Mouse (Mus musculus) heart, postnatal 36 days (tissue): ENCODE measurements around the gene Gm2696. TPM values are rescaled to one million over a fixed set of nuclear protein-coding genes. Genes with fewer than 3 reads are reported as not detected.

ENCODE experiments used
- DNase-seq, 2 experiments: peaks; one replicate each; pipeline ENCODE4 v3.0.0; 2021 to 2022
- intact Hi-C: fragments of 180-260 bp; cut with DNase I; formaldehyde crosslinking; loops from one replicate; pipeline ENCODE4 v1.15.1; 2025
- total RNA-seq, 2 experiments: library from RNA; stranded (reverse); gene quantifications; 2 replicates each; pipeline ENCODE4 v1.2.3; 2021

The Gm2696 gene
- total RNA-seq, 2 experiments from 2014 or later, result not detected

- intact Hi-C loops, result no loop called here
- no peak for DNase-seq
Observed at GRCm38 (mm10) chr10:77846503-77846902, 32.0 kb downstream of the Gm2696 start, which contains the start of gene Gm36176. Gene Gm36176 (plus strand): TSS chr10:77846803.

- intact Hi-C loops, result no loop called here
- DNase-seq, result no peak
Observed at GRCm38 (mm10) chr10:77846961-77847360, 32.5 kb downstream of the Gm2696 start.

GRCm38 (mm10) chr10:77847538-77847937 lies 33.1 kb downstream of the Gm2696 start:
- no peak for DNase-seq
- intact Hi-C loops, result no loop called here

GRCm38 (mm10) chr10:77852559-77852958 lies 38.1 kb downstream of the Gm2696 start, which contains the start of gene Gm10318:
Gene Gm10318 (plus strand): TSS chr10:77852859.
- no peak for DNase-seq
- intact Hi-C loops, result no loop called here

- DNase-seq, result no peak
- intact Hi-C loops, result no loop called here
Observed at GRCm38 (mm10) chr10:77861675-77862074, 47.2 kb downstream of the Gm2696 start, which contains the start of gene Gm3285. Gene Gm3285 (plus strand): TSS chr10:77861975.

GRCm38 (mm10) chr10:77864067-77864761 lies 49.7 kb downstream of the Gm2696 start:
- no peak for DNase-seq
- intact Hi-C loops, result no loop called here

GRCm38 (mm10) chr10:77864762-77865143 lies 50.3 kb downstream of the Gm2696 start:
- DNase-seq, result no peak
- intact Hi-C loops, result no loop called here

- DNase-seq, result no peak
- intact Hi-C loops, result no loop called here
Observed at GRCm38 (mm10) chr10:77867546-77867945, 53.1 kb downstream of the Gm2696 start.

GRCm38 (mm10) chr10:77869651-77870050 lies 55.2 kb downstream of the Gm2696 start:
- intact Hi-C loops, result no loop called here

GRCm38 (mm10) chr10:77878985-77879384 lies 64.5 kb downstream of the Gm2696 start:
- DNase-seq, result peak in 1 of 2 experiments; percentile 30
- intact Hi-C loops, result loop anchor here (2.0 to 5.0 kb wide), 4 partner anchors 150 to 362 kb away; partner anchors contain the start of genes Fam207a and Gm10024

More at GRCm38 (mm10) chr10:77869651-77870050, 55.2 kb downstream of the Gm2696 start:
- no peak for DNase-seq

GRCm38 (mm10) chr10:77880305-77880704 lies 65.8 kb downstream of the Gm2696 start:
- intact Hi-C loops, result no loop called here
- no peak for DNase-seq

GRCm38 (mm10) chr10:77882553-77882952 lies 68.1 kb downstream of the Gm2696 start:
- no peak for DNase-seq
- intact Hi-C loops, result no loop called here

Other genes with a start within 250 kb of the Gm2696 start
- gene Pttg1ip, start 233.0 kb upstream of the Gm2696 start, total RNA-seq, result 100 to 1,000 TPM; 137 to 138 TPM
- gene Sumo3, start 208.6 kb upstream of the Gm2696 start, total RNA-seq, result 10 to 100 TPM; 52.9 to 58.9 TPM
- 10 to 100 TPM; 10.6 to 17.6 TPM for gene Gm49325, start 208.5 kb upstream of the Gm2696 start, total RNA-seq
- gene Ube2g2, start 192.4 kb upstream of the Gm2696 start, total RNA-seq, result 10 to 100 TPM; 65.2 to 73.4 TPM
- not detected for gene Tspear, start 128.1 kb upstream of the Gm2696 start, total RNA-seq
- gene Gm19402, start 123.9 kb upstream of the Gm2696 start, total RNA-seq, result not detected
- not detected for gene Gm9508, start 117.4 kb upstream of the Gm2696 start, total RNA-seq
- gene Gm10272, start 108.1 kb upstream of the Gm2696 start, total RNA-seq, result not detected
- not detected for gene Gm10024, start 103.2 kb upstream of the Gm2696 start, total RNA-seq
- gene Gm10142, start 98.9 kb upstream of the Gm2696 start, total RNA-seq, result not detected
- not detected for gene Krtap12-1, start 94.1 kb upstream of the Gm2696 start, total RNA-seq
- not detected for gene Gm10100, start 88.2 kb upstream of the Gm2696 start, total RNA-seq
- gene Gm18596, start 72.0 kb upstream of the Gm2696 start, total RNA-seq, result not detected
- not detected for gene Gm9736, start 63.3 kb upstream of the Gm2696 start, total RNA-seq
- not detected for gene Gm3233, start 55.0 kb upstream of the Gm2696 start, total RNA-seq
- gene Gm3238, start 43.4 kb upstream of the Gm2696 start, total RNA-seq, result not detected
- not detected for gene Gm7138, start 37.7 kb upstream of the Gm2696 start, total RNA-seq
- gene Gm3250, start 32.1 kb upstream of the Gm2696 start, total RNA-seq, result not detected
- not detected for gene Gm7137, start 26.5 kb upstream of the Gm2696 start, total RNA-seq
- gene Gm9639, start 19.6 kb upstream of the Gm2696 start, total RNA-seq, result not detected
- gene Gm19668, start 15.5 kb upstream of the Gm2696 start, total RNA-seq, result not detected
- gene Gm9507, start 2.8 kb upstream of the Gm2696 start, total RNA-seq, result not detected
- gene Krtap10-4, start 12.4 kb downstream of the Gm2696 start, total RNA-seq, result not detected
- not detected for gene Krtap10-10, start 21.3 kb downstream of the Gm2696 start, total RNA-seq
- not detected for gene Gm36176, start 32.1 kb downstream of the Gm2696 start, total RNA-seq
- gene Gm10318, start 38.2 kb downstream of the Gm2696 start, total RNA-seq, result not detected
- gene Gm3285, start 47.3 kb downstream of the Gm2696 start, total RNA-seq, result not detected
- under 1 TPM; 0.54 to 0.94 TPM for gene Lrrc3, start 87.9 kb downstream of the Gm2696 start, total RNA-seq
- 1 to 10 TPM in 1 of 2 experiments, under 1 TPM in 1; 0.31 to 1.5 TPM for gene Trpm2, start 155.9 kb downstream of the Gm2696 start, total RNA-seq
- gene 1810043G02Rik, start 163.8 kb downstream of the Gm2696 start, total RNA-seq, result 10 to 100 TPM in 1 of 2 experiments, 1 to 10 TPM in 1; 9.3 to 10.3 TPM
- gene Pfkl, start 195.4 kb downstream of the Gm2696 start, total RNA-seq, result 100 to 1,000 TPM in 1 of 2 experiments, 10 to 100 TPM in 1; 97.8 to 116 TPM
- not detected for gene Dnmt3l, start 227.3 kb downstream of the Gm2696 start, total RNA-seq
- gene Aire, start 228.9 kb downstream of the Gm2696 start, total RNA-seq, result not detected